Mouse (Mus musculus): ENCODE measurements around the gene Kdm6a.

DNA sequence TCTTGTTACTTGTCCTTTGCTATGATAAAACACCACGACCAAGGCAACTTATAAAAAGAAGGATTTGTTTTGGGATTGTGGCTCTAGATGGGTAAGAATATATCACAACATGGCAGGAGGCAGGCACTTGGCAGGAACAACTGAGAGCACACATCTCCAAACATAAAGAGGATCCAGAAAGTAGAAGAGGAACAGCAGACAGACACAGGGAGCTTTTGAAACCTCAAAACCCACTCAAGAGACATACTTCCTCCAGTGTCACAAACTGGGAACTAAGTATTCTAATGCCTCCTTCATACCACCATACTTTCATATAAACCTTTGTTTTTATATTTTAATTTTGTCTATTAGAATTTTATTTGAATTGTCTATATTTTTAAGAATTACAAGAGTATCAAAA, 77.2 kb downstream of the Kdm6a start:
- no peak for TF ChIP-seq CTCF (IDR thresholded peaks at IDR 0.05; ENCODE audit: low read depth)
- no peak for TF ChIP-seq EP300 (IDR thresholded peaks at IDR 0.05; ENCODE audit: low read depth)

Data from liver, postnatal 0 days (tissue).